9 mouse cellular contexts compared by ENCODE assay signal in the genomic region with DNA sequence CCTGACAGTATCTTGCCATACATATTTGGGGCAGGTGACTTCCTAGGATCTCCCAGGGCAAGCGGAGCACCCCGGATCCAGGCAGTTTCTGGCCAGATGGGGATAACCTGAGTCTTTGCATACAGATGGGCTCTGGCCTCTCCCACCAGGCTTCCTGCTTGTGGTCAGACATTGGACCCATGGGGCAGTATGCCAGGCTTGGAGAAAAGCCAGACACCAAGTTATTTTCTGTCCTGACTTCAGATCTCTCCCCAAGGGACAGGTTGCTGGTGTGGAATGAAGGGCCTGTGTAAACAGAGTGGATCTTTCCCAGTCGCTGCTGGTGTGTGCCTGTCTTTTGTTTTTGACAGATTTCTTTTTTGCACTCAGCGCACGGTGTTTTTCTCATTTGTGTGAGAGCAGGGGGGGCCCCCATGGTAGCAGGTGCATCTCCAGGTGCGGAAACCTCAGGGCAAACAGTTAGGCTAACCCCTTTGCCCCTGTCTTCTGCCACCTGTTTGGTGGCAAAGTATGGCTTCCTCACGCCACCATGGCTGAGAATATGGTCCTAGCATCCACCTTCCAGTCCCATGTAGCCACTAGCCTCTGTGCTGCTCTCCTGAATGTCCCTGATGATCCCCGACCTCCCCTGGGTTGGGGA. TPM values are rescaled to one million over a fixed set of nuclear protein-coding genes. Genes with fewer than 3 reads are reported as not detected.
DNase-seq lines count a peak whose midpoint lies in the region; ATAC-seq and TF ChIP-seq lines count a peak whose summit lies in the region.
"Had no signal": no experiment of that assay in that cellular context is flagged by ENCODE, and none has a peak within 500 bp of the region (broad histone marks: within the 10 kb centered on the region; RNA-seq: fewer than 3 reads in every experiment).

No protein-coding gene starts in this region.

- no peak overlapping the region for H3K9ac ChIP-seq in forebrain, embryonic 14.5 days (ENCODE audit: low read length)
- H3K9ac ChIP-seq in heart, postnatal 0 days (replicated peaks; ENCODE audit: low read depth, low read length): no peak overlapping the region
- no peak overlapping the region for H3K9ac ChIP-seq in liver, embryonic 12.5 days
- H3K9ac ChIP-seq: embryonic facial prominence, embryonic 13.5 days had no signal

- H3K27me3 ChIP-seq in forebrain, embryonic 10.5 days (ENCODE audit: poor library complexity, severe bottlenecking): peaks cover 43% of the 10 kb centered on the region
- H3K27me3 ChIP-seq in forebrain, embryonic 14.5 days (replicated peaks; ENCODE audit: control insufficient read depth, insufficient read depth, low read length): no peaks in the 10 kb centered on the region
- no peaks in the 10 kb centered on the region for H3K27me3 ChIP-seq in heart, postnatal 0 days (ENCODE audit: control insufficient read depth, insufficient read depth, low read length)
- no peaks in the 10 kb centered on the region for H3K27me3 ChIP-seq in liver, embryonic 12.5 days (replicated peaks)
- no peaks in the 10 kb centered on the region for H3K27me3 ChIP-seq in thymus, adult 2 months (ENCODE audit: control insufficient read depth, insufficient read depth, low read length)
- H3K27me3 ChIP-seq: embryonic facial prominence, embryonic 13.5 days had no signal

- peak overlapping the region; percentile 67 for H3K27ac ChIP-seq in forebrain, embryonic 10.5 days
- no peak overlapping the region for H3K27ac ChIP-seq in forebrain, embryonic 14.5 days (ENCODE audit: low read depth, low read length)
- peak overlapping the region; percentile 89 for H3K27ac ChIP-seq in heart, postnatal 0 days (ENCODE audit: low read depth)
- peak overlapping the region; percentile 56 for H3K27ac ChIP-seq in liver, embryonic 12.5 days
- H3K27ac ChIP-seq in thymus, adult 2 months (ENCODE audit: control insufficient read depth, insufficient read depth, low read length): peak overlapping the region; percentile 100
- H3K27ac ChIP-seq: embryonic facial prominence, embryonic 13.5 days had no signal

- DNase-seq in forebrain, embryonic 10.5 days (ENCODE audit: extremely low spot score, low spot score): no peak
- no peak for DNase-seq in forebrain, embryonic 14.5 days (ENCODE audit: low spot score)
- peak; percentile 99 for DNase-seq in MN1 (ENCODE audit: low spot score)
- no peak for DNase-seq in heart, postnatal 0 days (ENCODE audit: low spot score)
- peak; percentile 75 for DNase-seq in thymus, adult 2 months

- H3K4me2 ChIP-seq in forebrain, embryonic 14.5 days (ENCODE audit: low read length): no peak overlapping the region
- peak overlapping the region; percentile 24 for H3K4me2 ChIP-seq in heart, postnatal 0 days (ENCODE audit: low read depth, low read length)
- H3K4me2 ChIP-seq in liver, embryonic 12.5 days: peak overlapping the region; percentile 34
- H3K4me2 ChIP-seq: embryonic facial prominence, embryonic 13.5 days had no signal

- no peaks in the 10 kb centered on the region; the same call in 1 of the 2 replicates for H3K36me3 ChIP-seq in forebrain, embryonic 10.5 days (replicated peaks)
- H3K36me3 ChIP-seq in forebrain, embryonic 14.5 days (ENCODE audit: control insufficient read depth, insufficient read depth, low read length): no peaks in the 10 kb centered on the region; the same call in 1 of the 2 replicates
- no peaks in the 10 kb centered on the region for H3K36me3 ChIP-seq in heart, postnatal 0 days (replicated peaks; ENCODE audit: control insufficient read depth, insufficient read depth, low read length)
- H3K36me3 ChIP-seq in liver, embryonic 12.5 days: peaks cover 58% of the 10 kb centered on the region
- no peaks in the 10 kb centered on the region for H3K36me3 ChIP-seq in thymus, adult 2 months (ENCODE audit: control insufficient read depth, insufficient read depth, low read length)
- H3K36me3 ChIP-seq: embryonic facial prominence, embryonic 13.5 days had no signal

- H3K4me1 ChIP-seq in forebrain, embryonic 10.5 days: peaks cover 97% of the 10 kb centered on the region
- peaks cover 62% of the 10 kb centered on the region for H3K4me1 ChIP-seq in forebrain, embryonic 14.5 days (ENCODE audit: control insufficient read depth, insufficient read depth, low read length)
- H3K4me1 ChIP-seq in heart, postnatal 0 days (ENCODE audit: control insufficient read depth, insufficient read depth): peaks cover 64% of the 10 kb centered on the region
- peaks cover 100% of the 10 kb centered on the region for H3K4me1 ChIP-seq in liver, embryonic 12.5 days
- H3K4me1 ChIP-seq in thymus, adult 2 months (replicated peaks; ENCODE audit: control insufficient read depth, insufficient read depth, low read length): peaks cover 80% of the 10 kb centered on the region

- TF ChIP-seq POLR2A in thymus, adult 2 months (IDR thresholded peaks at IDR 0.05; ENCODE audit: control insufficient read depth, extremely low read depth, insufficient read depth, low read length, poor library complexity): 0 out of 2 replicates have a peak, but pooled peaks have one; percentile 25

- H3K9me3 ChIP-seq in forebrain, embryonic 10.5 days: no peaks in the 10 kb centered on the region
- H3K9me3 ChIP-seq in forebrain, embryonic 14.5 days (replicated peaks; ENCODE audit: control insufficient read depth, low read length): no peaks in the 10 kb centered on the region
- H3K9me3 ChIP-seq in heart, postnatal 0 days (replicated peaks; ENCODE audit: control insufficient read depth, low read length): no peaks in the 10 kb centered on the region
- no peaks in the 10 kb centered on the region for H3K9me3 ChIP-seq in liver, embryonic 12.5 days (replicated peaks)
- H3K9me3 ChIP-seq: embryonic facial prominence, embryonic 13.5 days had no signal

- no peak for ATAC-seq in forebrain, embryonic 14.5 days
- ATAC-seq in heart, postnatal 0 days (ENCODE audit: insufficient read depth, low read depth): peak; percentile 30; the same call in 1 of the 2 replicates
- ATAC-seq in liver, embryonic 12.5 days: no peak
- no peak for ATAC-seq in erythroblast, adult 5-6 weeks (replicated peaks; ENCODE audit: low FRiP score, poor library complexity, severe bottlenecking)
- no peak for ATAC-seq in megakaryocyte progenitor cell, adult 5-6 weeks (replicated peaks; ENCODE audit: poor library complexity)

- H3K4me3 ChIP-seq in forebrain, embryonic 10.5 days: 0 out of 2 replicates have a peak overlapping the region, but pooled peaks have one; percentile 3
- no peak overlapping the region for H3K4me3 ChIP-seq in forebrain, embryonic 14.5 days (ENCODE audit: low read depth, low read length)
- no peak overlapping the region for H3K4me3 ChIP-seq in heart, postnatal 0 days (ENCODE audit: low read depth, low read length)
- H3K4me3 ChIP-seq in liver, embryonic 12.5 days: no peak overlapping the region
- H3K4me3 ChIP-seq in thymus, adult 2 months (ENCODE audit: control insufficient read depth, insufficient read depth, low read length): peak overlapping the region; percentile 21
- H3K4me3 ChIP-seq: embryonic facial prominence, embryonic 13.5 days had no signal

- TF ChIP-seq EP300 in heart, postnatal 0 days (IDR thresholded peaks at IDR 0.05; ENCODE audit: low read depth): no peak

- WGBS in forebrain, embryonic 10.5 days: 76% methylated on average over 8 of the region's 8 CpGs
- 65% methylated on average over 8 of the region's 8 CpGs for WGBS in forebrain, embryonic 14.5 days
- WGBS in heart, postnatal 0 days: 42% methylated on average over 8 of the region's 8 CpGs
- WGBS in liver, embryonic 12.5 days (ENCODE audit: insufficient replicate concordance): 81% methylated on average over 8 of the region's 8 CpGs
- 14% methylated on average over 8 of the region's 8 CpGs for WGBS in thymus, adult 2 months

- no peak for TF ChIP-seq CTCF in heart, postnatal 0 days (IDR thresholded peaks at IDR 0.05; ENCODE audit: low read depth)
- peak; percentile 33; the same call in 1 of the 2 replicates for TF ChIP-seq CTCF in thymus, adult 2 months (IDR thresholded peaks at IDR 0.05; ENCODE audit: borderline replicate concordance, control insufficient read depth, extremely low read depth, insufficient read depth, low read length, poor library complexity)

RNA-seq across cellular contexts. Expression of gene Gins2, which starts 45.6 kb away (rescaled TPM):
- polyA plus RNA-seq in forebrain, embryonic 10.5 days (2016; fragmentation: Nextera tagmentation; extraction: Ambion mirVana): 154 and 158 TPM in 2 replicates
- 33.4 and 44.1 TPM in 2 replicates for polyA plus RNA-seq in forebrain, embryonic 14.5 days (2014; fragmentation: Nextera tagmentation; extraction: Ambion mirVana)
- total RNA-seq in heart, postnatal 0 days (2014; rRNA removed; ENCODE audit: low replicate concordance): 29.8 and 52.1 TPM in 2 replicates
- polyA plus RNA-seq in heart, postnatal 0 days (2015; fragmentation: Nextera tagmentation; extraction: Ambion mirVana): 19.3 and 23.8 TPM in 2 replicates
- polyA plus RNA-seq in liver, embryonic 12.5 days (2016; fragmentation: Nextera tagmentation; extraction: Ambion mirVana): 77.5 and 81.2 TPM in 2 replicates
- polyA plus RNA-seq in thymus, adult 2 months (2012; rRNA removed): 48.3 and 69.1 TPM in 2 replicates
- total RNA-seq in erythroblast, adult 5-6 weeks (2015; ENCODE audit: low replicate concordance): 13.3 and 32.0 TPM in 2 replicates
- total RNA-seq in erythroblast, adult 5-6 weeks (2017; ENCODE audit: low replicate concordance): 4.3 and 14.3 TPM in 2 replicates
- 65.9 and 67.1 TPM in 2 replicates for total RNA-seq in megakaryocyte progenitor cell, adult 5-6 weeks (2015)
- 28.1 and 47.1 TPM in 2 replicates for total RNA-seq in megakaryocyte progenitor cell, adult 5-6 weeks (2017)

Comparison
In these comparisons a context has a peak if more than half of its experiments do, and no peak if none do; other contexts are left out.
1. H3K4me3 ChIP-seq: peak in forebrain, embryonic 10.5 days (single experiment) and thymus, adult 2 months (single experiment); none in forebrain, embryonic 14.5 days (single experiment), heart, postnatal 0 days (single experiment) and liver, embryonic 12.5 days (single experiment).
2. DNase-seq: peak in MN1 (single experiment) and thymus, adult 2 months (single experiment); none in forebrain, embryonic 10.5 days (single experiment), forebrain, embryonic 14.5 days (single experiment) and heart, postnatal 0 days (single experiment).